Mouse (Mus musculus) CD4-positive, CD25-positive, alpha-beta regulatory T cell (primary cell): ENCODE results near the gene Gm3676. TPM values are rescaled to one million over a fixed set of nuclear protein-coding genes. Genes with fewer than 3 reads are reported as not detected.

Source experiments
- polyA plus RNA-seq: library from polyadenylated mRNA; unstranded; fragments of 100-300 nt; shearing (Covaris generic); gene quantifications from one replicate; pipeline ENCODE4 v1.2.1, GENCODE M21; 2017

The Gm3676 gene
- polyA plus RNA-seq: not detected

GRCm38 (mm10) chr14:41646387-41646786, at the start of gene Gm3676:
Gene Gm3676, minus strand, starts transcription at chr14:41646487.

GRCm38 (mm10) chr14:41624512-41624911, 21.8 kb downstream of the Gm3676 start, which contains the start of gene Gm3072:
Gene Gm3072, minus strand, starts transcription at chr14:41624612.

Other genes starting within 250 kb of the Gm3676 start
- gene Gm6482, start 238.2 kb downstream of the Gm3676 start, polyA plus RNA-seq: not detected
- not detected for gene Gm7954, start 193.0 kb downstream of the Gm3676 start, polyA plus RNA-seq
- gene Gm3486, start 157.0 kb downstream of the Gm3676 start, polyA plus RNA-seq: not detected
- not detected for gene Gm7970, start 90.9 kb downstream of the Gm3676 start, polyA plus RNA-seq
- not detected for gene 1700049E17Rik2, start 73.3 kb downstream of the Gm3676 start, polyA plus RNA-seq
- not detected for gene Gm3072, start 21.9 kb downstream of the Gm3676 start, polyA plus RNA-seq
- gene Gm8068, start 55.4 kb upstream of the Gm3676 start, polyA plus RNA-seq: not detected
- gene Gm7929, start 104.1 kb upstream of the Gm3676 start, polyA plus RNA-seq: not detected
- gene Gm47189, start 126.0 kb upstream of the Gm3676 start, polyA plus RNA-seq: not detected